Mouse (Mus musculus) layer of hippocampus, adult 9-11 months (tissue): ENCODE data around the gene Uggt2.

Source experiments
- DNase-seq: peaks from one replicate; pipeline ENCODE4 v3.0.0; 2022

Uggt2 gene

DNA sequence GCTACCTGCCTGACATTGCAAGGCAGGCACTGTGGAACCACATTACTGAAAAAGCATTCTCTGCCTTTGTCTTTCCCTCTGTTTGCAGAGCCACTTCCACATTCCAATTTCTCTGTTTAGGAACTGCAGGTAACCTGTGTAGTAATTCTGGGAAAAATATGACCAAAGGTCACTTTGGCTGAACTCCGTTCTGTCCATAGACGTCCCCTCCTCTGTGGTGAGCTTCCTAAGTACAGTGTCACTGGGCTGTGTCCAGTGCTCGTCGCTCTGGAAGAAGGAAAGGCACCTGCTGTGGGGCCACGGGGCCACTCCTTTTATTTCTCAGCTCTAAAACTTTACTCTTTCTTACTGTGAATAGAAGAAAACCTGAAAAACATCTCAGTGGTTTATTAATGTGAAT is 118.9 kb downstream of the Uggt2 start:
- no peak for DNase-seq

DNA sequence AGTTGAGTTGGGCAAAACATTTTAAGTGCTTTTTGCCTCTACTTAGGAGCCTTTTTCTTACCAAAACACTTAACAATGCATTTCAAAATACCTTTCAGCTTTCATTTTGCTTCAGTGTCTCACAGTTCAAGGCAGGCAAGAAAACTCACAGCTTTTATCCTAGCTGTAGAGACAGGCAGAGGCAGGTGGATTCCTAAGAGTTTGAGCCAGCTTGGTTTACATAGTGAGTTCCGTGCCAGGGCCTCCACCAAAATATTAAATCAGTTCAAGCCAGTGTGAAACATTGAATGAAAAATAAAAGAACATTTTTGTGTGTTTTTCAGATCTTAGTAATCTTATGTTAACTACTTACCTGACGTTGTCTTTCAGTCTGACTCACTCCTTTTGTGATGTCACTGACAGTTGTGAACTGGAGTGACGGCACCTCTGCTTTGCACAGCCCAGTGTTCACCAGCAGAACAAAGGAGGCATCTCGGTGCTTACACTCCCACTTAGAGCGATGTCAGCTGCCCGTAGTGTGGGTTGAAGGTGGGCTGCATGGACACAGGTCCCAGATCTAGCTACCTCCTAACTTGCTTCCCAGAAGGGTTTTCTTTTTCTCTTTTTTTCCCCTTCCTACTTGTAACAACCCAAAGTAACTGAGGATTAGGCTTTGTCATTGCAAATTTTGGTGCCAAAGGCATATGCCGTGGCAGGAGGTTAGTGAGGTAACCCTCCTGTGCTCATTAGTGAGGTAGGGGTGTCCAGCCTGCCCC is 119.5 kb downstream of the Uggt2 start:
- no peak for DNase-seq

DNA sequence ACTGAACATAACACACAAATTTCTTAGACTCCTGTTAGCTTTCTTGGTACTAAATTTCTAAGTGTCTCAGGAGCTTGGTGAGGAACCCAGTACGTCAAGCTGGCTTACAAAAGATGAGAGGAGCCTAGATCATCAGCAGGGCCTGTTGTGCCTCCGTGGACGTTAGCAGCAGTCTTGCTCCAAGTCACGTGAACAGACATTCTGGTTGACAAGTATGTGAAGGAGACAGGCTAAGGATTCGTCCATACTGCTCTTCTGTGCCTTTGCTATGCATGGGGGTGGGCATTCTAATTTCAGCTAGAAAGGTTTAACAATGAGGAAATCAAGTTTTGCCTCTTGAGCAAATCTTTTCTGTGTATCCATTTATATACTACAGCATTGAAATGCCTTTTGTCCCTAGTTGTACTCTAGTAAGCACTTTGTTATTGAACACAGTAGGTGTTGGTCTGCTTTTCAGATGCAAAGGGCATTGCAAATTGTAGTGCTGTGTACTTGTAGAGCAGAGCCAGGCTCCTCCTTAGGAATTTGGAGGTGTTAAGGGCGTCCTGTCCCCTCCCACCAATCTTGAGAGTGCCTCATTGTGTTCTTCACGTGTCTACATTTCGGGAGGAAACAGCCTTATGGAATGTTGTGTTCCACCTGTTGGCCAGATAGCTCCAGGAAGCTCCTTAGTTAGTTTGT is 122.0 kb downstream of the Uggt2 start:
- DNase-seq = no peak

DNA sequence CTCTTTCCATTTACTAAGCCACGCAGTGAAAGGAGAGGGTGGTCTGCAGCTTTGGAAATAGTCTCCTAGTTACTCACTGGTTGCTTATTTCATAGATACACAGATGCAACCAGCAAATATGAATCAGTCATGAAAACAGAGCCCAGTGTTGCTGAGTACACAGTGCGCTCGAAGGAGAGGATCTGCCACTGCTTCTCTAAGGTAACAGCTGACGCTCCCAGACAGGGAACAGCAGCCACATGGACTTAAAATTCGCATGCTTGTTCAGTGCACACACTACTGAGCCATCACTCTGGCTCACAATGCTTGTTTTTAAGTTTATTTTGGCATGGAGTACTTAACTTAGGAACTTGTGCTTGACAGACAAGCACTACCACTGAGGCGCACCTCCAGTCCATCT is 127.0 kb downstream of the Uggt2 start:
- DNase-seq = peak; percentile 40

DNA sequence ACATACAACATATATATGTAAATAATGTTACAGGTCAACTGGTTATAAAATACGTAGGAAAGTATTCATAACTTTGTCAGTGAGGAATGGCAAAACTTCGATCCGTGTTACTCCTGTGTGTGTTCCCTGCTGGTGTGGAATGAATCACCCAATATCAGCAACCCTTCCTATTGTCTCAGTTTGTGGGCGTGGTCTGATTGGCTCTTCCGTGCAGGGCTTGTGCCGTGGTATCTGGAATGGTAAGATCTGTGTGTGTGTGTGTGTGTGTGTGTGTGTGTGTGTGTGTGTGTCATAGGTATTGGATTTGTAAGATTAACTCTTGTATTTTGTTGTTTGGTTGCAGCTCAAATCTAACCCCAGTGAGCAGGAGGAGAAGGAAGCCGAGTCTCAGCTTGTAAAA is 131.6 kb downstream of the Uggt2 start:
- DNase-seq = no peak

DNA sequence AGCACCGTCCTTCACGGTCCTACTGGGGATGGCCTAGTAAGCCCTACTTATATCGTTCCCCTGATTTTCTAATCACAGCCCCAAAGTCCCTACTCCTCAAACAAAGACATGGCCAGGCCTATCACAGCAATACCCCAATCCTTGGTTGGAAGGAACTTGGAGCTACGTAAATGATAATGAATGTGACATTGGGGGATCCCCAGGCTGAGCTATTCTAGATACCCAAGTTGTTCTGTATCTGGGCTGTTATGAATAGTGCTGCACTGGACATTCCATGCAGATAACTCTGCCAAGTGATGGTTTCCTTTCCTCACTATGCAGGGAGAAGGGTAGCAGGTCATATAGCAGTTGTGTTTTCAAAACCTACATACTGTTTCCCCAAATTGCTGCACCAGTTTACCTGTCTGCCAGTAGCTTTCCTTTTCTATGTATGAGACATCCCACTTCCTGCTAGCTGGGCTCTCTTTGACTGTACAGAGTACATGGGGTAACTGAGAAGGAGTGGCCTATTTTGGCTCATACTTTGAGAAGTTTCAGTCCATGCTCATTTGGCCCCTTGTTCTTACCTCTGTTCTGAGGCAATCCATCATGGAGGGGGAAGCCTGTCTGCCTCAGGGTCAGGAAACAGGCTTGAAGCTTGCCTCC is 133.8 kb downstream of the Uggt2 start:
- DNase-seq = no peak

DNA sequence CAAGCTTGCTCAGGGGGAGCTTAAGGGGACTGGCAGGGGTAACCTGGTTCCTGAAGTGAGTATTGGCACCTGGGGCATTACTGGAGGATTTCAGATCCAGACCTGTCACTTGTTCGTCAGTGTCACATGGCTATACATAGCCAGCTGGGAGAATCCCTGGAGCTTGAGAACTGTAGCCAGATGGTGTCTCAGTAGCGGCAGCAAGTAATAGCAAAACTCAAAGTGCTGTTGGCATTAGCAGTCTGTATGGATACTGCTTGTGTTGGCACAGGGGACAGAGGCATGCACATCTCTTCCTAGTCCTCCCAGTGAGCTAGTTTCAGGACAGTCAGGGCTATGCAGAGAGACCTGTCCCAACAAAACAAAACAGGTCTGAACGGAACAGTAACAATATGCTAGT is 141.2 kb downstream of the Uggt2 start:
- DNase-seq = no peak

DNA sequence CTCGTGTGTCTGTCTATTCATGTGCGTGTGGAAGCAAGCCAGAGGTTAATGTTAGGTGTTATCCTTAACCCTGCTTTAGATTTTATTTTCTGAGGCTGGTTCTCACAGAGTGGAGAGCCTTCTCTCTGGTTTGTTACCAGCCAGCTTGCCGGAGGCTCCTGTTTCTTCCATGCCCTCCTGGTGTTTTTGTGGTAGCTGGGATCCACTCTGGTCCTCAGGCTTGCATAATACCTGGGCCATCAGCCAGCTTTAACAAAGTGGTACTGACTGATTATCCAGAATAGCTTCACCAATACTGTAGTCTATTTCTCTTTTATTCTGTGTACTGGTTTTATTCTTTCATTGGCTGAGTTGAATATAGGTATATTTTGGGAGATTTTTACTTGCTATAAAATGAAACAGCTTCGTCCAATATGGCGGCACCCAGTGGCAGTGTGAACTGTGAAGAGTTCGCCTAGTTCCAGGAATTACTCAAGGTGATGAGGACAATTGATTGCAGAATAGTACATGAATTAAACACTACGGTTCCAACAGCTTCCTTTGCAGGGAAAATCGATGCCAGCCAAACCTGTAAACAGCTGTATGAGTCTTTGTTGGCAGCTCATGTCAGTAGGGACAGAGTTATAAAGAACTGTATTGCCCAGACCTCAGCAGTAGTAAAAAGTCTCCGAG is 147.2 kb downstream of the Uggt2 start:
- DNase-seq = peak; percentile 41

DNA sequence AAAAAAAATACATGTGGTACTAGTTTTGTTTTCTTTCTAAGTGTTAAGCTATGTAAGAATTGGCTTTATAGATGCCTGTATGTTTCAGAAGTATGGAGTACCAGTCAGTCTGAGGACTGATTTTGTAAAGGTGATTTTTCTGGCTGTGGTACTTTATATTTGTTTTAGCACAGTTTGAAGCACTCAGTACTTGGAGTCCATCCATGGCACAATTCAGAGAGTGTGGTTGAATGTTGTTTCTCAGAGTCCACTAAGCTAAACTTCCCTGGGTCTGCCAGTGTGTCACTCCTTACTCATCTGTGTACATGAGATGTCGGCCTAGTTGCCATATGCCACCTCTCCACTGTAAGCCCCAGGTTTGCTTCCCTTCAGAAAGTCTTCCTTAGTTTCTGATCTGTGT is 150.4 kb downstream of the Uggt2 start:
- no peak for DNase-seq

DNA sequence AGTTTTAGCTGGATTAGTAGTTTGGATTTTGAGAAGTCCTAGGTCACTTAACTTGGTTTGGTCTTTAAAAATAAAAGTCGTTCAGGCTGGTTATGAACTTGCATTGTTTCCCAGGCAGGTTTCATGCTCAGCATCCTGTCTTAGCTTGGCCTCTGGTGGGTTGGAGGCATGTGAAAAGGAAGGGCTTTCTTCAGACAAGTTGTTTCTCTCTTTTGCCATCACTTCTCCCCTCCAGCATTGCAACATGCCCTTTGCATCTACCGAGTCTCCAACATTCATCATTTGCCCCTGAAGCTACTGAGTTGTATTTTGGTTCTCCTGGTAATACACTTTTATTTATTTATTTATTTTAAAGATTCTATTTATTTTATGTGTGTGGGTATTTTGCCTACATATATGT is 154.5 kb downstream of the Uggt2 start:
- no peak for DNase-seq

DNA sequence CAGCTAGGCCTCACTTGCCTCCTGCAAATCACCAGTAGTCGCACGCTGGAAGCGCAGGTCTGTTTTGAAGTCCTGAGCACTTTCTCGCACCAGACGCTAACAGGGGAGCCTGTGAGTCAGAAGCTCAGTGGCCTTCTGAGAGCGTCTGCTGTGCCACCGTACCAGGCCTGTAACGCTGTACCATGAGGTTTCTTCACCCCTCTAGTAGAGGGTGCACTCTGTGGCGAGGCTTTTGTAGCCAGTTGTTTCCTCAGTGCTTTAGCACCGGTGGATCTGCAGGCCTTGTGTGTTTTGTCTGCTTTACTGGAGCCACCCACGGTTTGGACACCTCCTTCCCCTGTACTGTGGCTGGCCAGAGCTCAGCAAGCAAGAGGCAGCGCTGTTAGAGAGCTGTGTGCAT is 157.2 kb downstream of the Uggt2 start:
- no peak for DNase-seq

DNA sequence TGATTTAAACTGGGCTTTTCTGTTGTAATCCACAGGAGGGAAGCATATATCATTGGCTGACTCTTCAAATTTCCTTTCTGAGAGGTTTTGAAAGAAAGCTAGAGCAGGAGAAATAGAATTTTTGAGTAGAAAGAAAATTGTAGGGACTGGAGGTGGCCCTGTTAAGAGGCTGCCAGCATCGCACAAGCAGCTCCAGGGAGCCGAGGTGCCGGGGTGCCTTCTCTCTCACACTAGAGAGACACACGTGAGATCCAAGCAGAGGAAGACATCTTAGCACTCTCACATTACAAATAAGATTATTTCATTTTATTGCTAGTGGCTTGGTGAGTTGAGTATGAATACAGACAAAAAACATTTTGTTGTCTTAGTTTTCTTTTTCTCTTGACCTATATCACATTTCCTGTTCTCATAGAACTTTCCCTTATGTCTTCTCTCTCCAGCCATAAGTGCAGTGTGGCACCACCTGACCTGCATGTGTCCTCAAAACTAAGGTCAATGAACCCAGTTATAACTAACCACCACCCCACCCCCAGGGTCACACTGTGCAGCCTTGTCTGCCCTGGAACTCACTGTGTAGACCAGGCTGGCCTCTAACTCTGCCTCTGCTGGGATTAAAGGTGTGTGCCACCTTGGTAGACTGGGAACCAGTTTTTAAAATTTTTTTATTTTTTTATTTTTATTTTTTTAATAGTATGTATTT is 158.3 kb downstream of the Uggt2 start:
- no peak for DNase-seq

DNA sequence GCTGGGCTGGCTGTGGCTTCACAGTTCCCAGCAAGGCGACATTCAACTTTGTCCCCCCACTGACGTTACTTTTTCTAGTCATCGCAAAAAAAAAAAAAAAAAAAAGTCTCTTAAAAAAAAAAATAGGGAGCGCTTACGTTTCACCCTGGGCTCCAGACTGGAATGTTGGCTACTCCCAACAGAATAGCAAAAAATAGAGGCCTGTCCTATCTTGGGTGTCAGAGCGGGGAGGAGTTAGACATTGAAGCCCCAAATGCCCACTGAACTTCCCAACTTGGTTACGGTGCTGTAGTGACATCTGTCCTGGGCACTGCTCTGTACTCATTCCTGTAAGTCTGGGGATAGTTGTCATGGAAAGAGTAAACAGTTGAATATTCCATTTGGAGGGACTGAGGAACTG is 160.7 kb downstream of the Uggt2 start:
- DNase-seq = no peak

DNA sequence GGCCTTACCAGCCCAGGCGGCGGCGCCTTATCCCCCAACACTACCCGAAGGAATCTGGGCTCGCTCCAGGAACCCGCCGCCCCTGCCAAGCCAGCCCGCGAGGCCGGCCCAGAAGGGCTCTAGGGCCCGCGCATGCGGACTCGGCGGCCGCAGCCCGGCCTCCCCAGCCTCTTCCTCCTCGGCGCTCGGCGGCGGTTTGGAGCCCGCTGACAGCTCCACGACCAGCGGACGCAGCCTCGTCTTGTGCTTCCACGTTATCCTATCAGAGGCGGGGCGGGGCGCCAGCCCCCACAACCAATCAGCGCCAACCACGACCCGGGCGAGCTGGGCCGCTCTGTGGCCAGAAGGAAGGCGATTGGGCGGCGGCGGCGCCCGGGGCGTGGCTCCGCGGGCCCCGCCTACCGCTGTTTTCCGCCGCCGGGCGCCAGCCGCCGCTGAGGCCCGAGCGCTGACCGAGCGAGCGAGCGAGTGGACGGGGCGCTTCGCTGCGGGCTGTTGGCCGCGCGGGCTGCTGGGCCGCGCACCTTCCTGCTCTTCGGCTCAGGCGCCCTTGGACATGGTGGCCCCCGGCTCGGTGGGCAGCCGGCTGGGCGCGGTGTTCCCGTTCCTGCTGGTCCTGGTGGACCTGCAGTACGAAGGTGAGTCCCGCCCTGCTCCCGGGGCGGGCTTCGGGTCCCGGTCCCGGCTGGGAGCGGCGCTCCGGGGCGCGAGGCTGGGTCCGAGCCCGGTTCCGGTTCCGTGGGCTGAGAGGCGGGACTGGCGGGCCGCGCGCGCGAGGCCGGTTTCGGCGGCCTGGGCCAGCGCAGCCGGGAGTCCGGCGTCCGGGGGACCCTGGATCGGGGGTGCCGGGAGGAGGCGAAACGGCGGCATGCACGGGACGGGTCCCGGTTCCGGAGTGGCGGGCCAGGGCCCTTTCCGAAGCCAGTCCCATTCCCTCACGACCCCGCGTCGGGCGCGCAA is 161.4 kb downstream of the Uggt2 start, which contains the start of gene Dnajc3:
Gene Dnajc3, plus strand, starts transcription at position 444 of the 960 bp plus-strand sequence.
- peak; percentile 100 for DNase-seq

DNA sequence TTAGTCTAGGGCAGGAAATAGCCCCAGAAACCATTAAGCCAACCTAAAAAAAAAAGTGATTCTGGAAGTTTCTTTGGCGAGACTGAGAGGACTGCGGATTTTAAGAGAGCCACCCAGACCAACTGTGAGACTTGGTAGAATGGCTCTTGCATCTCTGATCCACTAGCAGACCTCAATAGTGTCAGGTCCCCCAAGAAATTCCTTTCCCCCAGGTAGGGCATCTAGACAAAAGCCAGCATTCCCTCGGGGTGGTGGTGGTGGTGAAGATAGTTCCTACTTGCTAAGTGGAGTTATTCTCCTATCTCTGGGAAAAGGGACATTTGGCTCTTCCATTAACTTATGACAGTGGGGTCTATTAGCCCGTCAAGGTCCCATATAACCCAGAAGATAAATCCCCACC is 162.3 kb downstream of the Uggt2 start:
- DNase-seq = no peak

DNA sequence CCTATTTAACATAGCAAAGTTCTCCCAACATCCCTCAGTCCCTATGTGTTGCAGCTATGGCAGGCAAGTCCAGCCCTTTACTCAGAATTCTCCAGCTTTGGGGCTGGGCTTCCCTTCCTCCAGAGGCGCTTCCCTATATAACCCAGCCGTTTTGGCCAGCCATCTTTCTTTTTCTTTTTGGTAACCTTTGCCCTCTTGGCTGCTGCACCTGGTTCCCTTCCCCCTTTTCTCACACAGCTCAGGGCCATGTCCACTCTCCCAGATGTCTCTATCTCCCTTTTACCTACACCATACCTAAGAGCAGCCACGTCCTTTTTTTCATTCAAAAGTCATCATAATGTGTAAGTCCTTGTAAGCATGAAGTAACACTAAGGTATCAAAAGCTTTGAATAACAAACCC is 163.0 kb downstream of the Uggt2 start:
- DNase-seq = no peak
